Mouse (Mus musculus) hindbrain, embryonic 13.5 days (tissue): ENCODE measurements at regions not wholly inside any gene's neighbourhood (a gene's known extent, or its start where the extent isn't known, plus 50 kb on each side); places are given as distances from the start of the nearest gene placed in this dataset.

Experiments used
- ATAC-seq: fragments of 200-750 bp; cut with Nextera tagmentation; 2 replicates; pipeline ENCODE4 v1.8.0; 2017; ENCODE audit warnings: moderate TSS enrichment; ENCODE audit not compliant: low FRiP score
- H3K27ac ChIP-seq: fragments of 300-500 bp; sonication (generic); 2 replicates; pipeline ENCODE4 v1.5.1; 2015; ENCODE audit warnings: inconsistent platforms, mild to moderate bottlenecking, moderate library complexity
- H3K27me3 ChIP-seq: fragments of 300-500 bp; sonication (generic); 2 replicates; pipeline ENCODE4 v1.6.1; 2015; ENCODE audit warnings: mild to moderate bottlenecking, inconsistent platforms
- H3K36me3 ChIP-seq: fragments of 300-500 bp; sonication (generic); 2 replicates; pipeline ENCODE4 v1.6.1; 2015; ENCODE audit warnings: mild to moderate bottlenecking, inconsistent platforms
- H3K4me1 ChIP-seq: fragments of 300-500 bp; sonication (generic); replicated peaks from 2 replicates; pipeline ENCODE4 v1.6.1; 2015; ENCODE audit warnings: inconsistent platforms
- H3K4me2 ChIP-seq: fragments of 300-500 bp; sonication (generic); 2 replicates; pipeline ENCODE4 v1.6.1; 2015; ENCODE audit warnings: inconsistent platforms, mild to moderate bottlenecking, moderate library complexity
- H3K4me3 ChIP-seq: fragments of 300-500 bp; sonication (generic); 2 replicates; pipeline ENCODE4 v1.5.1; 2015; ENCODE audit warnings: mild to moderate bottlenecking, inconsistent platforms
- H3K9ac ChIP-seq: fragments of 300-500 bp; sonication (generic); 2 replicates; pipeline ENCODE4 v1.6.1; 2015; ENCODE audit warnings: mild to moderate bottlenecking, inconsistent platforms
- H3K9me3 ChIP-seq: fragments of 300-500 bp; sonication (generic); 2 replicates; pipeline ENCODE4 v1.6.1; 2016; ENCODE audit warnings: inconsistent platforms
- WGBS: fragments of 180-500 bp; shearing (Covaris S2); methylation state at CpG from one replicate; pipeline ENCODE4 v1.1.7; 2015; 5-methylcytosine and 5-hydroxymethylcytosine counted together

- H3K4me2 ChIP-seq = no peak overlapping the region
- no peak overlapping the region for H3K9ac ChIP-seq
- 51% methylated on average over 10 of the region's 10 CpGs for WGBS
- peaks cover 8% of the 10 kb centered on the region for H3K4me1 ChIP-seq
- no peaks in the 10 kb centered on the region for H3K36me3 ChIP-seq
- no peak overlapping the region for H3K4me3 ChIP-seq
- H3K9me3 ChIP-seq = no peaks in the 10 kb centered on the region
- no peak overlapping the region for H3K27ac ChIP-seq
- peaks cover 19% of the 10 kb centered on the region; the same call in 1 of the 2 replicates for H3K27me3 ChIP-seq
- no peak for ATAC-seq
These were observed 71.4 kb downstream of the 2410131K14Rik start for GRCm38 (mm10) chr5:118316310-118317017.

- Histone ChIP-seq H3K4me2 (no peak overlapping the region), H3K36me3 (no peaks in the 10 kb centered on the region), H3K9ac (no peak overlapping the region), H3K27me3 (peaks cover 19% of the 10 kb centered on the region; the same call in 1 of the 2 replicates), H3K27ac (no peak overlapping the region), H3K9me3 (no peaks in the 10 kb centered on the region), H3K4me3 (no peak overlapping the region), H3K4me1 (peaks cover 20% of the 10 kb centered on the region)
- no peak for ATAC-seq
- 78% methylated on average over 4 of the region's 5 CpGs for WGBS
These were observed 73.0 kb downstream of the 2410131K14Rik start for GRCm38 (mm10) chr5:118318073-118318472.

GRCm38 (mm10) chr5:118318883-118319282 is 73.9 kb downstream of the 2410131K14Rik start:
- H3K27me3 ChIP-seq = peaks cover 19% of the 10 kb centered on the region; the same call in 1 of the 2 replicates
- no peaks in the 10 kb centered on the region for H3K9me3 ChIP-seq
- H3K9ac ChIP-seq = no peak overlapping the region
- H3K4me1 ChIP-seq = peaks cover 20% of the 10 kb centered on the region
- no peaks in the 10 kb centered on the region for H3K36me3 ChIP-seq
- no peak overlapping the region for H3K4me3 ChIP-seq
- H3K27ac ChIP-seq = no peak overlapping the region
- no peak for ATAC-seq
- H3K4me2 ChIP-seq = no peak overlapping the region
- WGBS = 12% methylated on average over 12 of the region's 15 CpGs

GRCm38 (mm10) chr5:118321719-118322455 is 76.9 kb downstream of the 2410131K14Rik start:
- peak; percentile 65; the same call in 1 of the 2 replicates for ATAC-seq
- Histone ChIP-seq H3K4me2 (no peak overlapping the region), H3K27me3 (peaks cover 19% of the 10 kb centered on the region; the same call in 1 of the 2 replicates), H3K36me3 (no peaks in the 10 kb centered on the region), H3K27ac (peak overlapping the region; percentile 58), H3K9ac (no peak overlapping the region; the same call in 1 of the 2 replicates), H3K9me3 (no peaks in the 10 kb centered on the region), H3K4me1 (peaks cover 24% of the 10 kb centered on the region), H3K4me3 (no peak overlapping the region)
- WGBS = 17% methylated on average over 18 of the region's 18 CpGs

GRCm38 (mm10) chr5:118323151-118323550 is 78.1 kb downstream of the 2410131K14Rik start:
- H3K9ac ChIP-seq = no peak overlapping the region
- H3K4me2 ChIP-seq = no peak overlapping the region
- H3K9me3 ChIP-seq = no peaks in the 10 kb centered on the region
- no peak for ATAC-seq
- peaks cover 14% of the 10 kb centered on the region; the same call in 1 of the 2 replicates for H3K27me3 ChIP-seq
- WGBS = 91% methylated on average over 2 of the region's 2 CpGs
- peaks cover 36% of the 10 kb centered on the region for H3K4me1 ChIP-seq
- no peak overlapping the region for H3K4me3 ChIP-seq
- H3K36me3 ChIP-seq = no peaks in the 10 kb centered on the region
- H3K27ac ChIP-seq = no peak overlapping the region

- Histone ChIP-seq H3K27me3 (peaks cover 7% of the 10 kb centered on the region; the same call in 1 of the 2 replicates), H3K4me3 (peak overlapping the region; percentile 16), H3K9ac (no peak overlapping the region), H3K4me1 (peaks cover 43% of the 10 kb centered on the region), H3K36me3 (no peaks in the 10 kb centered on the region), H3K27ac (peak overlapping the region; percentile 66; the same call in 1 of the 2 replicates), H3K4me2 (peak overlapping the region; percentile 49), H3K9me3 (no peaks in the 10 kb centered on the region)
- ATAC-seq = no peak
- 0% methylated on average over 18 of the region's 18 CpGs for WGBS
These were observed 82.0 kb downstream of the 2410131K14Rik start for GRCm38 (mm10) chr5:118326837-118327541.

- H3K27me3 ChIP-seq = peaks cover 9% of the 10 kb centered on the region; the same call in 1 of the 2 replicates
- WGBS = 3% methylated on average over 28 of the region's 28 CpGs
- ATAC-seq = no peak
- no peaks in the 10 kb centered on the region for H3K9me3 ChIP-seq
- peaks cover 44% of the 10 kb centered on the region for H3K4me1 ChIP-seq
- peak overlapping the region; percentile 56; the same call in 1 of the 2 replicates for H3K9ac ChIP-seq
- no peaks in the 10 kb centered on the region for H3K36me3 ChIP-seq
- H3K4me3 ChIP-seq = peak overlapping the region; percentile 12; the same call in 1 of the 2 replicates
- peak overlapping the region; percentile 53 for H3K27ac ChIP-seq
- H3K4me2 ChIP-seq = peak overlapping the region; percentile 49
These were observed 83.1 kb downstream of the 2410131K14Rik start for GRCm38 (mm10) chr5:118327961-118328712.

GRCm38 (mm10) chr5:118329143-118329542 is 84.1 kb downstream of the 2410131K14Rik start:
- Histone ChIP-seq H3K4me3 (no peak overlapping the region), H3K9me3 (no peaks in the 10 kb centered on the region), H3K9ac (no peak overlapping the region), H3K4me2 (no peak overlapping the region), H3K4me1 (peaks cover 44% of the 10 kb centered on the region), H3K36me3 (no peaks in the 10 kb centered on the region), H3K27me3 (peaks cover 10% of the 10 kb centered on the region; the same call in 1 of the 2 replicates), H3K27ac (no peak overlapping the region)
- 80% methylated on average over 5 of the region's 5 CpGs for WGBS
- no peak for ATAC-seq

GRCm38 (mm10) chr5:118331286-118331607 is 86.2 kb downstream of the 2410131K14Rik start:
- peak overlapping the region; percentile 36; the same call in 1 of the 2 replicates for H3K4me3 ChIP-seq
- peaks cover 10% of the 10 kb centered on the region; the same call in 1 of the 2 replicates for H3K27me3 ChIP-seq
- peak overlapping the region; percentile 24; the same call in 1 of the 2 replicates for H3K9ac ChIP-seq
- 0 out of 2 replicates have a peak, but pooled peaks have one; percentile 6 for ATAC-seq
- no peaks in the 10 kb centered on the region for H3K36me3 ChIP-seq
- peak overlapping the region; percentile 71 for H3K4me2 ChIP-seq
- H3K4me1 ChIP-seq = peaks cover 44% of the 10 kb centered on the region
- 17% methylated on average over 14 of the region's 14 CpGs for WGBS
- H3K9me3 ChIP-seq = no peaks in the 10 kb centered on the region
- H3K27ac ChIP-seq = peak overlapping the region; percentile 67; the same call in 1 of the 2 replicates

- Histone ChIP-seq H3K27ac (peak overlapping the region; percentile 67), H3K9ac (peak overlapping the region; percentile 68), H3K4me1 (peaks cover 40% of the 10 kb centered on the region), H3K4me2 (peak overlapping the region; percentile 71), H3K36me3 (no peaks in the 10 kb centered on the region), H3K4me3 (peak overlapping the region; percentile 36), H3K27me3 (peaks cover 10% of the 10 kb centered on the region; the same call in 1 of the 2 replicates), H3K9me3 (no peaks in the 10 kb centered on the region)
- under 1% methylated on average over 32 of the region's 32 CpGs for WGBS
- peak; percentile 74 for ATAC-seq
These were observed 86.8 kb downstream of the 2410131K14Rik start for GRCm38 (mm10) chr5:118331608-118332394.

GRCm38 (mm10) chr5:118334054-118334453 is 89.0 kb downstream of the 2410131K14Rik start:
- Histone ChIP-seq H3K9me3 (no peaks in the 10 kb centered on the region), H3K4me3 (no peak overlapping the region), H3K4me2 (no peak overlapping the region), H3K27me3 (peaks cover 8% of the 10 kb centered on the region; the same call in 1 of the 2 replicates), H3K27ac (no peak overlapping the region), H3K4me1 (peaks cover 20% of the 10 kb centered on the region), H3K36me3 (no peaks in the 10 kb centered on the region), H3K9ac (no peak overlapping the region)
- ATAC-seq = no peak
- 85% methylated on average over 2 of the region's 2 CpGs for WGBS
